Mouse (Mus musculus): Measurements from ENCODE around the gene Obscn.

GRCm38 (mm10) chr11:59169807-59170206 lies 33.6 kb upstream of the Obscn start:
- TF ChIP-seq CTCF (IDR thresholded peaks at IDR 0.05), result no peak
- no peak for TF ChIP-seq POLR2A (IDR thresholded peaks at IDR 0.05; ENCODE audit: insufficient read depth, low read depth, low read length)
- TF ChIP-seq EP300 (IDR thresholded peaks at IDR 0.05; ENCODE audit: insufficient read depth, low read depth, low read length), result no peak

Measured in heart, adult 2 months (tissue).